Mouse (Mus musculus) liver, embryonic 13.5 days (tissue): ENCODE measurements around the gene Polg2. TPM values are rescaled to one million over a fixed set of nuclear protein-coding genes. Genes with fewer than 3 reads are reported as not detected.

ENCODE experiments used
- ATAC-seq: fragments of 200-750 bp; cut with Nextera tagmentation; 2 replicates; pipeline ENCODE4 v1.8.0; 2017; ENCODE audit warnings: low read depth, mild to moderate bottlenecking, moderate number of reproducible peaks, moderate library complexity
- DNase-seq: peaks from one replicate; pipeline ENCODE4 v3.0.0; 2022
- H3K27ac ChIP-seq: fragments of 300-500 bp; sonication (generic); 2 replicates; pipeline ENCODE4 v1.5.1; 2015; ENCODE audit warnings: moderate library complexity, mild to moderate bottlenecking, inconsistent platforms
- H3K27me3 ChIP-seq: fragments of 300-500 bp; sonication (generic); 2 replicates; pipeline ENCODE4 v1.6.1; 2015; ENCODE audit warnings: mild to moderate bottlenecking, inconsistent platforms
- H3K36me3 ChIP-seq: fragments of 300-500 bp; sonication (generic); 2 replicates; pipeline ENCODE4 v1.6.1; 2015; ENCODE audit warnings: mild to moderate bottlenecking, inconsistent platforms
- H3K4me1 ChIP-seq: fragments of 300-500 bp; sonication (generic); replicated peaks from 2 replicates; pipeline ENCODE4 v1.6.1; 2015; ENCODE audit warnings: inconsistent platforms
- H3K4me2 ChIP-seq: fragments of 300-500 bp; sonication (generic); 2 replicates; pipeline ENCODE4 v1.6.1; 2015; ENCODE audit warnings: inconsistent platforms, mild to moderate bottlenecking, moderate library complexity
- H3K4me3 ChIP-seq: fragments of 300-500 bp; sonication (generic); replicated peaks from 2 replicates; pipeline ENCODE4 v1.5.1; 2015; ENCODE audit warnings: mild to moderate bottlenecking, inconsistent platforms
- H3K9ac ChIP-seq: fragments of 300-500 bp; sonication (generic); 2 replicates; pipeline ENCODE4 v1.6.1; 2015; ENCODE audit warnings: mild to moderate bottlenecking, inconsistent platforms
- H3K9me3 ChIP-seq: fragments of 300-500 bp; sonication (generic); replicated peaks from 2 replicates; pipeline ENCODE4 v1.6.1; 2016; ENCODE audit warnings: inconsistent platforms
- WGBS: fragments of 180-500 bp; shearing (Covaris S2); methylation state at CpG from one replicate; pipeline ENCODE4 v1.1.7; 2015; ENCODE audit not compliant: insufficient replicate concordance; 5-methylcytosine and 5-hydroxymethylcytosine counted together
- polyA plus RNA-seq: library from polyadenylated mRNA; unstranded; fragments of >200 nt; fragmentation: Nextera tagmentation; extraction: Ambion mirVana; gene quantifications from 2 replicates; pipeline ENCODE4 v1.2.1, GENCODE M21; 2015

Polg2 gene
- polyA plus RNA-seq, 1 experiment from 2014 or later: 5.5 TPM

GRCm38 (mm10) chr11:106778589-106779387 is 549 bp downstream of the Polg2 start:
- DNase-seq: no peak
- H3K36me3 ChIP-seq: peaks cover 72% of the 10 kb centered on the region
- WGBS: 2% methylated on average over 39 of the region's 39 CpGs

GRCm38 (mm10) chr11:106778132-106778531 is 1.2 kb downstream of the Polg2 start:
- H3K36me3 ChIP-seq: peaks cover 72% of the 10 kb centered on the region

More at GRCm38 (mm10) chr11:106778589-106779387, 549 bp downstream of the Polg2 start:
- ATAC-seq: peak; percentile 74
- Histone ChIP-seq H3K9ac (peak overlapping the region; percentile 93), H3K4me1 (peaks cover 44% of the 10 kb centered on the region), H3K4me2 (peak overlapping the region; percentile 87), H3K27me3 (no peaks in the 10 kb centered on the region), H3K4me3 (peak overlapping the region; percentile 84), H3K27ac (peak overlapping the region; percentile 96), H3K9me3 (no peaks in the 10 kb centered on the region)

GRCm38 (mm10) chr11:106777395-106777794 is 1.9 kb downstream of the Polg2 start:
- Histone ChIP-seq H3K27ac (0 out of 2 replicates have a peak overlapping the region, but pooled peaks have one; percentile 23), H3K9me3 (no peaks in the 10 kb centered on the region), H3K27me3 (no peaks in the 10 kb centered on the region), H3K4me1 (peaks cover 31% of the 10 kb centered on the region), H3K9ac (peak overlapping the region; percentile 33; the same call in 1 of the 2 replicates), H3K4me2 (peak overlapping the region; percentile 87), H3K36me3 (peaks cover 72% of the 10 kb centered on the region), H3K4me3 (peak overlapping the region; percentile 84)
- 83% methylated on average over 3 of the region's 3 CpGs for WGBS
- no peak for ATAC-seq
- DNase-seq: no peak

More at GRCm38 (mm10) chr11:106778132-106778531, 1.2 kb downstream of the Polg2 start:
- Histone ChIP-seq H3K4me1 (peaks cover 38% of the 10 kb centered on the region), H3K4me3 (peak overlapping the region; percentile 84), H3K9ac (peak overlapping the region; percentile 93; the same call in 1 of the 2 replicates), H3K4me2 (peak overlapping the region; percentile 87), H3K27me3 (no peaks in the 10 kb centered on the region), H3K27ac (no peak overlapping the region), H3K9me3 (no peaks in the 10 kb centered on the region)
- DNase-seq: no peak
- ATAC-seq: no peak
- WGBS: 74% methylated on average over 7 of the region's 7 CpGs

GRCm38 (mm10) chr11:106776960-106777359 is 2.4 kb downstream of the Polg2 start:
- WGBS: 84% methylated on average over 4 of the region's 4 CpGs
- no peaks in the 10 kb centered on the region for H3K27me3 ChIP-seq
- no peak overlapping the region for H3K4me2 ChIP-seq
- H3K4me1 ChIP-seq: peaks cover 29% of the 10 kb centered on the region
- DNase-seq (no peak), ATAC-seq (no peak)
- H3K9me3 ChIP-seq: no peaks in the 10 kb centered on the region
- H3K27ac ChIP-seq: no peak overlapping the region
- peaks cover 72% of the 10 kb centered on the region for H3K36me3 ChIP-seq
- H3K4me3 ChIP-seq: peak overlapping the region; percentile 84; the same call in 1 of the 2 replicates
- H3K9ac ChIP-seq: no peak overlapping the region

GRCm38 (mm10) chr11:106773061-106773460 is 6.3 kb downstream of the Polg2 start:
- no peaks in the 10 kb centered on the region for H3K27me3 ChIP-seq
- no peak overlapping the region for H3K4me3 ChIP-seq
- no peak overlapping the region for H3K9ac ChIP-seq
- ATAC-seq (no peak), DNase-seq (no peak)
- no peaks in the 10 kb centered on the region for H3K9me3 ChIP-seq
- no peak overlapping the region for H3K27ac ChIP-seq
- H3K4me1 ChIP-seq: peaks cover 19% of the 10 kb centered on the region
- H3K4me2 ChIP-seq: no peak overlapping the region
- peaks cover 89% of the 10 kb centered on the region for H3K36me3 ChIP-seq
- 93% methylated on average over 9 of the region's 9 CpGs for WGBS

GRCm38 (mm10) chr11:106770195-106770974 is 9.0 kb downstream of the Polg2 start:
- Histone ChIP-seq H3K27me3 (no peaks in the 10 kb centered on the region), H3K9me3 (peaks cover 4% of the 10 kb centered on the region; the same call in 1 of the 2 replicates), H3K4me1 (peaks cover 7% of the 10 kb centered on the region; the same call in 1 of the 2 replicates), H3K4me3 (no peak overlapping the region), H3K27ac (no peak overlapping the region; the same call in 1 of the 2 replicates), H3K36me3 (peaks cover 95% of the 10 kb centered on the region), H3K9ac (no peak overlapping the region), H3K4me2 (no peak overlapping the region)
- WGBS: 60% methylated on average over 9 of the region's 9 CpGs
- DNase-seq (peak; percentile 35), ATAC-seq (peak; percentile 61)

GRCm38 (mm10) chr11:106767516-106767915 is 11.8 kb downstream of the Polg2 start:
- Histone ChIP-seq H3K9me3 (peaks cover 4% of the 10 kb centered on the region; the same call in 1 of the 2 replicates), H3K27ac (no peak overlapping the region), H3K4me3 (no peak overlapping the region), H3K4me1 (peaks cover 31% of the 10 kb centered on the region), H3K36me3 (peaks cover 72% of the 10 kb centered on the region), H3K4me2 (no peak overlapping the region), H3K9ac (no peak overlapping the region), H3K27me3 (no peaks in the 10 kb centered on the region)
- WGBS: 90% methylated on average over 4 of the region's 4 CpGs
- no peak for DNase-seq
- no peak for ATAC-seq

GRCm38 (mm10) chr11:106766611-106767162 is 12.7 kb downstream of the Polg2 start:
- Histone ChIP-seq H3K27ac (no peak overlapping the region), H3K27me3 (no peaks in the 10 kb centered on the region), H3K4me2 (no peak overlapping the region), H3K36me3 (peaks cover 64% of the 10 kb centered on the region), H3K9ac (no peak overlapping the region), H3K4me1 (peaks cover 39% of the 10 kb centered on the region), H3K9me3 (peaks cover 4% of the 10 kb centered on the region; the same call in 1 of the 2 replicates), H3K4me3 (no peak overlapping the region)
- DNase-seq: no peak
- no peak for ATAC-seq
- 74% methylated on average over 4 of the region's 4 CpGs for WGBS

- H3K9me3 ChIP-seq: peaks cover 3% of the 10 kb centered on the region; the same call in 1 of the 2 replicates
- ATAC-seq: 0 out of 2 replicates have a peak, but pooled peaks have one; percentile 4
- peaks cover 28% of the 10 kb centered on the region for H3K36me3 ChIP-seq
- H3K9ac ChIP-seq: no peak overlapping the region
- WGBS: 51% methylated on average over 9 of the region's 9 CpGs
- no peak overlapping the region for H3K4me3 ChIP-seq
- no peak overlapping the region for H3K4me2 ChIP-seq
- no peaks in the 10 kb centered on the region for H3K27me3 ChIP-seq
- H3K27ac ChIP-seq: peak overlapping the region; percentile 67
- no peak for DNase-seq
- H3K4me1 ChIP-seq: peaks cover 41% of the 10 kb centered on the region
Observed at GRCm38 (mm10) chr11:106762800-106763185, 16.5 kb downstream of the Polg2 start.

- DNase-seq (no peak), ATAC-seq (peak; percentile 32; the same call in 1 of the 2 replicates)
- H3K27ac ChIP-seq: peak overlapping the region; percentile 67
- peaks cover 22% of the 10 kb centered on the region for H3K36me3 ChIP-seq
- H3K4me1 ChIP-seq: peaks cover 41% of the 10 kb centered on the region
- no peaks in the 10 kb centered on the region for H3K27me3 ChIP-seq
- no peak overlapping the region for H3K4me2 ChIP-seq
- H3K4me3 ChIP-seq: no peak overlapping the region
- no peaks in the 10 kb centered on the region for H3K9me3 ChIP-seq
- WGBS: 15% methylated on average over 5 of the region's 5 CpGs
- H3K9ac ChIP-seq: 0 out of 2 replicates have a peak overlapping the region, but pooled peaks have one; percentile 10
Observed at GRCm38 (mm10) chr11:106762139-106762799, 17.1 kb downstream of the Polg2 start.
